Mouse (Mus musculus): ENCODE measurements around the gene Clic3.

Gene Clic3

GRCm38 (mm10) chr2:25450853-25451647 lies 5.6 kb upstream of the Clic3 start:
- no peak for DNase-seq

GRCm38 (mm10) chr2:25452951-25453350 lies 3.7 kb upstream of the Clic3 start:
- no peak for DNase-seq

DNA sequence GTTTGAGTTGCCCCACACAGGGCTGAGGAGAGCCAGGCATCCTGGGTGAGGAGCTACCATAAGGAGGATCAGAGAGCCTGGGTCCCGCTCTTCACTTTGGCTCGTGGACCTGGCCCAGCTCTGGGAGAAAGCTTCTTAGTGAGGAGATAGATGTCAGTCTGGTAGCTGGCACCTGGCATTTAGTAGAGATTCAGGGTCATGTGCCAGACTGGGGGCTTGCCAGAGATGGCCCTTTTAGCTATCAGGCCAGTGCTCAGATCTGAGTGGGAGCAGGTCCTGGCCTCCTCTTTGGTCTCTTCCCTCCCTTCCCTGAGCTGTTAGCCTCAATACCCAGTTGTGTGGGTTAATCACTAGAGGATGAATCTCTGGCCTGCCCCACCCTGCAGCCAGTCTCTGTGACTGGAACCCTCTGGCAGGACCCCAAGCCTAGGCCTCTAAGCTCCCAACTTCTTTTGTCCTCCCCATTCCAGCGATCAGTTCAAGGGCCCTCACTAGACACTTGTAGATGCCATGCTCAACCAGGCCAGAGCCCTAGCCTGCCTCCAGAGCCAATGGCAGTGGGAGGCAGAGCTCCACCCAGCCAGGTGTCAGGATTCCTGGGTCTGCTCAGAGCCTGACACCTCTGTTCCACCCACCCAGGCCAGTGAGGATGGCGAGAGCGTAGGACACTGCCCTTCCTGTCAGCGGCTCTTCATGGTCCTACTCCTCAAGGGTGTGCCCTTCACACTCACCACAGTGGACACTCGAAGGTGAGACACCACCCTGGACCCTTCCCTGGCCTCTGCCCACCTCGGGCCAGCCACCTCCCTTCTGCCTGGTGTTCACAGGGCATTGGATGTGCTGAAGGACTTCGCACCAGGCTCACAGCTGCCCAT lies 621 bp downstream of the Clic3 start:
- DNase-seq: peak; percentile 84 to 88

GRCm38 (mm10) chr2:25458911-25459310 lies 2.3 kb downstream of the Clic3 start:
- peak; percentile 62 to 71 for DNase-seq

- DNase-seq: no peak
These were observed 3.5 kb downstream of the Clic3 start for GRCm38 (mm10) chr2:25460135-25460534.

- peak; percentile 93 to 94 for DNase-seq
These were observed 4.1 kb downstream of the Clic3 start, which contains the start of gene Paxx for GRCm38 (mm10) chr2:25460551-25461309. Gene Paxx, minus strand, starts transcription at chr2:25461094.

GRCm38 (mm10) chr2:25461407-25461806 lies 4.8 kb downstream of the Clic3 start:
- DNase-seq: no peak

DNA sequence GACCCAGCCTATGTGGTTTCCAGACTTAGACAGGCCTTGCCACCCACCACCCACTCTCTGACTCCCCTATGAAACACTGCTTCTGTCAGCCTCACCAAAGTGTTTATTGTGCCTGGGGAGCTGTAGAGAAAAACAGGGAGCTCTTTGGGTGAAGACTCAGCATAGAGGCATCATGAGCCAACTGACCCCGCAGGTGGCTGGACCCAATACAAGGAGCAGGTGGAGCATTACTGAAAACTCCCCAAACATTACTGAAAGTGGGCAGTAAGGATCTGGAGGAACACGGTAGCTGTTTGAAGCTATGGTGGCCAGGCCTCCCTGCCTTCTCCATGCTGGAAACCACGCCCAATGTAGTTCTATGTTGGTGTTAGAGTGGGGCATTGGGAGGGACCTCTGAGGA lies 7.0 kb downstream of the Clic3 start:
- DNase-seq: peak; percentile 61 to 70

GRCm38 (mm10) chr2:25465256-25465655 lies 8.6 kb downstream of the Clic3 start:
- DNase-seq: no peak

DNA sequence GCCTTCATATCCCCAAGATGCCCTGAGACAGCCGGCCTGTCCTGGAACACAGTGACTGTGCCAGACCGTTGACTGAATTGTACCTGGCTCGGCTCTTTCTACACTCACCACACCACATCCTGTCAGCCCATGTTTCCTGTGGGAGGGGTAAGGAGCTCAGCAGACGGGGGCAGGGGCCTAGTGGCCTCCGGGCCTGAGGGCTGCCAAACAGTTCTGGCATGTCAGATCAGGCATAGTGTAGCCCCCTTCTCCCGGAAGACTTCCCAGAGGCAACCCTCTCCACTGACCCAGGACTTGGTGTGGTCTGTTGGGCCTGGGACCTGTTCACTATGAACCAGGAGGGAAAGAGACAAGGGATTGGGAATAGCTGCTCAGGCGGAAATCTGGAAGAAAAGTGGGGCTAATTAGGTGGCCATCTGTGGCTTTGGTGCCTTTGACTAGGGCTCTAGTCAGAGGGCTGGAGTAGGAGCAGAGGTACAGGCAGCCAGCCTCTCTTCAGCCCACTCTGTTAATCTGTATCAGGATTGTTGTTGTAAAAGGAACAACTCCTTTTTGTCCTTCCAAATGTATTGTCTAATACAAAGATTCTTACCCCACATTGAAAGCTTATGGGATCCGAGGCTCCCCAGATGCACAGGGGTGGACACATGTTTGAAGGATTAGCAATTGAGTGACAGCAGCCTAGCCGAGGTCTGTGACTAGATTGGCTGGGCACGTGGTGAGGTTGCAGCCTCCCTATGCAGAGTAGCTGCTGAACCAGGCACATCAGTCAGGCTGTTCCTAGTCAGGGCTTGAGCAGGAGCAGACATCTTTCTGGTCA lies 9.4 kb downstream of the Clic3 start:
- peak in 1 of 2 experiments; percentile 60 for DNase-seq

DNA sequence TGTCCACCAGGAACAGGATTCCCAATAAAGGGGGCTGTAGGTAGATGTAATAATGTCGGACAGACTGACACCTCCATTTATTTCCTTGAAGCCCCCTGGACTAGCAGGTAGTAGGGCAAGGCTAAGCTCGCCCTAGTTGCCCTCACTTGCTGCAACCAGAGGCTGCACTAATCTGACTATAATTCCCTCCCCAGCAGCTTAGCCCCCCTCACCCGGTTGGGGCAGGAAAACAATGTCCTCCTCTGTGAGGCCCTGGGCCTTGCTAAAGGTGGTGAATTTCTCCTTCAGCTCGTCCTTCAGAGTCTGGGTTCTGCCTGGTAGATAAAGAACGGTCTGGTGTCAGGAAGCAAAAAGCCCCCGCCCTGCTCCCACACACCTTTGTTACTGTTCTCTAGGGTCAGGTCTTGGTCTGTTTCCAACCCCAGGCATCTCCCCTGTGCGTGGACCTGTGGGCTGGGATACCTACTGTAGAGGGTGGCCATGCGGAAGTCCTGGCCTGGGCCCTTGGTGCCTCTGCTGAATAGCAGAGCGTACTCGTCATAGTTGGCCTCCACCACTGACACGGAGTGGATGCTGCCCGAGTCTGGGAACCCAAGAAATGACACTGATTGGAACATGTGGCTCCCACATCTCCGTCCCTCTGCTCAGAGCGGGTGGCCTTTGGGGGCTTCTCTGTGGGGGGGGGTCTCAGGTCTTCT lies 11.1 kb downstream of the Clic3 start:
- DNase-seq: no peak

DNA sequence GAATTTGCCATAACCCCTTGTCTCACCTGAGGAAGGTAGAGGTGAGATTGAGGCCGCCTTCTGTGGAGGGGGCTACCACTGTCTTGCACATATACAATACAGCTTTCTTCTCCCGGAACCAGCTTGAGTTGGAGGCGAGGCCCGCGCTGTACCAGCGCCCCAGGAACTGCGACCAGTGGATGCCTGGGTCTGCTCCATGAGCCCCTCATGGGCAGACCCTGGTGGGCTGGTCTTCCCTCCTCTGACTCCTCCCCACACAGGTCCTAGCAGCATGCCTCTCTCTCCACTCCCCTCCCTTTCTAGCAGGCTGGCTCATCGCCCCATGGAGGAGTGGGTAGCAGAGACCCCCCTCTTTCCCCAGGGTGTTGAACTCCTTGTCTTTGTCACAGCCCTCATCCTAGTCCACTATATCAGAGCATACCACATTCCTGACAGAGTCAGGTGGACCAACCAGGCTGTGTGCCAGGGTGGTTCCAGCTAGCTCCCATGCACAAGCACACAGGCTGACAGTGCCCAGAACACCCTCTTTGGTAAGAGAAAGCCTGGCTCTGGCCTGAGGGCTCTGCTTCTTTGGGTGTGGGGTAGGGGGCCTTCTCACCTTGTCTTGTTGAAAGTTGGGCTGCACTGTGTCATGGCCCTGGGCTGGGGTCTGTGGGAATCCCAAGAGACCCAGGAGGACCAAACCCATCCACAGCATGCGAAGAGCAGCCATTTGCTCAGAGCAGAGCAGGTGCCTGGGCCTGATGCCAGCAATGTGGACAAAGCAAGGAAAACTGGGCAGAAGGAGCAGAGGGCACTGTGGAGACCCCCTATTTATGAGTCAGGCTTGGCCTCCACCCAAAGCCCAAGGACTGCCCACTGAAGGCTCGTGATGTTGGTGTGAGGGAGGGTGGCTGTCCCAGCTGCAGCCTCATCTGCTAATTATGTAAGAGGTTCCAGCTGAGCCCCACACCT lies 12.6 kb downstream of the Clic3 start:
- DNase-seq: peak; percentile 83 to 91

GRCm38 (mm10) chr2:25469969-25470368 lies 13.3 kb downstream of the Clic3 start, which contains the start of gene Ptgds:
Gene Ptgds, minus strand, starts transcription at chr2:25470046.
- no peak for DNase-seq

- no peak for DNase-seq
These were observed 15.9 kb downstream of the Clic3 start for GRCm38 (mm10) chr2:25472550-25472949.

GRCm38 (mm10) chr2:25477541-25477940 lies 20.9 kb downstream of the Clic3 start:
- DNase-seq: no peak

DNA sequence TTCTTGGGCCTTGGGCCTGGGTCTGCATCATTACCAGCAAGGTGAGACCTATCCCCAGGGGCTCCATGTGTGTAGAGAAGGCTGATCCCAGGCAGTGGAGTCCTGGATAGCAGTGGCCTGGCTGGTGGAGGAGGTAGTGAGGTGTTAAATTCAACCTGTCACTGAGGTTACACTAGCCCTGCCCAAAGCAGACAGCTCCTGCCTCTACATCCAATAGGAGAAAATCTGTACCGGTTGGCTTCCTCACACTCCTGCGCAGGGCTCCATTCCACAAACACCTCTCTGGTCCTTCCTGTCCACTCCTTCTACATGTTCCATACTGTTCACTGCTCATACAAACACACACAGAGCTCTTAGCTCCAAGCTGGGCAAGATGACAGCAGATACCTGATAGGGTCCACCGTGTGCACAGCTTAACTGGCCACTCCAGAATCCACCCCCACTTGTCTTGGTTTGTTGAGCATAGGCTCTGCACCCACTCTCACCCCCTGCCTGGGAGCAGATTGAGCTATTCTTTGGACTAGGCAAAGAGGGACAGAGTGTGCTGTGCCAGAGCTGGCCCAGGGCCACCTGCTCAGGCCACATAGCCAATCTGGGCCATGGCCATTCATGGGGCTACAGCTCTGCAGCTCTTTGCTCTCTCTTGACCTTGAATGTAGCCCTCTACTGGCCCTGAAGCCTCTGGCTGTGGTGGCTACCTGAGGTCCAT lies 21.5 kb downstream of the Clic3 start:
- DNase-seq: peak; percentile 96 to 97

DNA sequence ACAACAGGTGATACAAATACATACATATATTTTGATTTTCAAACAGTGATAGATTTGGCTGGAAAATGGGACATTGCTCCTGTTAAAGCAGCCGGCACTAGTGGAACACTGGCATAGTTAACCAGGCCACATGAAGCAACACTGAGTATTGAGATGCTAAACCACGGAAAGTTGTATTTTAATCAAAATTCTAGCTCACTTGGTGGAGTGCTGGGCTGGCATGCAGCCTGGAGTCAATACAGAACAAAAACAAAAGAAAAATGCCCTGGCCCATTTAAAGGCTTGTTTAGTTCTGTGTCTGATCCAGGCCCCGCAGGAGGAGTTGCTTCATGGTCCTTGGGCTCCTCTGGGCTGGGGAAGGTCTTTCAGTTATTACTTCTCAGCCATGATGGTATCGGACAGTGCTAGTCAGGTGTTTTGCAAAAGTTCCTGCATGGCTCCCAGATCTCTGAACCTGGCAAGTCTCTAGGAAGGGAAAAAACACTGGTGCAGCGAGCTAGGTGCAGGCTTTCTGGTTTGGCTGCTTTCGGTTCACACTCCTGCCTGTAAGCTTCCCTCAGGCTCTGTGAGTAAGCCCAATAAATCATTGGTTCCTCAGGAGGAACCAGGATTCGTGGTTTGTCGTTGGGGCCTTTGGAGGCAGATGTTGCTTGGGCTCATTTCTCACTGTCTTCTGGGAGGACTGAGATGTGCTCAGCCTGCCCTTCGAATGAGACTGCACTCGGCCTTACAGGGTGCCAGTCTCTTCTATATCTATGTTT lies 23.1 kb downstream of the Clic3 start:
- DNase-seq: no peak

DNA sequence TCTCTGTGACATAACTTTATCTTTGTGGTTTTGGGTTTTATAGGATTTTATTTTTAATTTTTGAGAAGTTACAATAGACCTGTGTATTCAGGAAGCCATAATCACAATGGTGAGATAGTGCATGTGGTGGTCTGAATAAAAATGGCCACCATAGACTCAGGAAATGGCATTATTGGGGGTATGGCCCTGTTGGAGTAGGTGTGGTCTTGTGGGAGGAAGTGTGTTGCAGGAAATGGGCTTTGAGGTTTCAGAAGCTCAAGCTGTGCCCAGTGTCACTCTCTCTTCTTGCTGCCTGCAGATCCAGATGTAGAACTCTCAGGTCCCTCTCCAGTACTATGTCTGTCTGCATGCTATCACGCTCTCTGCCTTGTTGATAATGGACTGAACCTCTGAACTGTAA lies 23.9 kb downstream of the Clic3 start:
- DNase-seq: no peak

- DNase-seq: peak; percentile 71
These were observed 26.3 kb downstream of the Clic3 start for GRCm38 (mm10) chr2:25482969-25483368.

All from cerebellum, postnatal 14 days (tissue).